Mouse (Mus musculus) midbrain, embryonic 12.5 days (tissue): ENCODE data around the gene Wnt3a. TPM values are rescaled to one million over a fixed set of nuclear protein-coding genes. Genes with fewer than 3 reads are reported as not detected.
A peak's percentile ranks its signal among the peaks of the same experiment; 100 is the strongest.

Experiments used
- ATAC-seq: fragments of 200-750 bp; cut with Nextera tagmentation; 2 replicates; pipeline ENCODE4 v1.8.0; 2017; ENCODE audit warnings: low read depth, moderate TSS enrichment, moderate library complexity; ENCODE audit not compliant: low FRiP score
- H3K27ac ChIP-seq: fragments of 300-500 bp; sonication (generic); replicated peaks from 2 replicates; pipeline ENCODE4 v1.5.1; 2016; ENCODE audit warnings: mild to moderate bottlenecking
- H3K27me3 ChIP-seq: fragments of 300-500 bp; sonication (generic); 2 replicates; pipeline ENCODE4 v1.6.1; 2016; ENCODE audit warnings: mild to moderate bottlenecking
- H3K36me3 ChIP-seq: fragments of 300-500 bp; sonication (generic); 2 replicates; pipeline ENCODE4 v1.6.1; 2016
- H3K4me1 ChIP-seq: fragments of 300-500 bp; sonication (generic); 2 replicates; pipeline ENCODE4 v1.6.1; 2016
- H3K4me2 ChIP-seq: fragments of 300-500 bp; sonication (generic); replicated peaks from 2 replicates; pipeline ENCODE4 v1.6.1; 2016; ENCODE audit warnings: mild to moderate bottlenecking, moderate library complexity
- H3K4me3 ChIP-seq: fragments of 300-500 bp; sonication (generic); 2 replicates; pipeline ENCODE4 v1.5.1; 2016; ENCODE audit warnings: mild to moderate bottlenecking
- H3K9ac ChIP-seq: fragments of 300-500 bp; sonication (generic); replicated peaks from 2 replicates; pipeline ENCODE4 v1.6.1; 2016; ENCODE audit warnings: mild to moderate bottlenecking, moderate library complexity
- H3K9me3 ChIP-seq: fragments of 300-500 bp; sonication (generic); 2 replicates; pipeline ENCODE4 v1.6.1; 2016; ENCODE audit warnings: mild to moderate bottlenecking
- WGBS: fragments of 180-500 bp; shearing (Covaris S2); methylation state at CpG from one replicate; pipeline ENCODE4 v1.1.7; 2016; 5-methylcytosine and 5-hydroxymethylcytosine counted together
- polyA plus RNA-seq: library from polyadenylated mRNA; unstranded; fragments of >200 nt; fragmentation: Nextera tagmentation; extraction: Ambion mirVana; gene quantifications from 2 replicates; pipeline ENCODE4 v1.2.1, GENCODE M21; 2016

Gene Wnt3a
- polyA plus RNA-seq, result 2.0 and 3.7 TPM in 2 replicates

DNA sequence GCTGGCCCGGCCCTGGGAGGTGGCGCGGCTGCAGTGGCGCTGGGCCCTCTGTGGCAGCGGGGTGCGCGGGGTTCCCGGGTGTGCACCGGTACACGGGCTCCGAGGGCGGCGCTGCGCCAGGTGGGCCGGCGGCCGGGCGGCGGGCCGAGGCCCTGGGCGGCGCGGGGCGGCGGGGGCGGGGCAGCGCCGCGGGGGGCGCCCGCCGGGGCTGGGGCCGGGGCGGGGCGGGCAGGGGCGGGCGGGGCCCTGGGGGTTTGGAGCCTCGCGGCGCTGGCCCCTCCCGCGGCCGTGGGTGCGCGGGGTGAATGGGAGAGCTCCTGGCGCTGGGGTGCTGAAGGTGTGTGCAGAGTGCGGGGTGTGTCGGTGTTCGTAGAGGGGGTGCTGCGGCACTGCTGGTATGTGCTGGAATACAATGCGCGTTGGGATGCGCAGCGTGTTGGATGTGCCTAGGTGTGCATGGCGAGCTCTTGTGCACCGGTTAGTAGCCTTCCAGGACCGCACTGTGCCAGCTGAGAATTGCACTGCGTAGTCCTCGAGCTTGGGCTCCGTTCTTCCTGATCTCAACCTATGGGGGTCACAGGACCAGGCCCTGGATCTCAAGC is at the start of gene Wnt3a:
Wnt3a (minus strand) TSS at position 51 of the 602 bp plus-strand sequence.
- Histone ChIP-seq H3K4me1 (peaks cover 16% of the 10 kb centered on the region; the same call in 1 of the 2 replicates), H3K27me3 (peaks cover 92% of the 10 kb centered on the region), H3K4me2 (peak within 1 kb of the TSS; percentile 47), H3K36me3 (no peaks in the 10 kb centered on the region), H3K4me3 (peak within 1 kb of the TSS; percentile 36), H3K27ac (no peak within 1 kb of the TSS), H3K9me3 (no peaks in the 10 kb centered on the region), H3K9ac (no peak within 1 kb of the TSS)
- WGBS, result under 1% methylated on average over 24 of the region's 60 CpGs
- no peak for ATAC-seq

DNA sequence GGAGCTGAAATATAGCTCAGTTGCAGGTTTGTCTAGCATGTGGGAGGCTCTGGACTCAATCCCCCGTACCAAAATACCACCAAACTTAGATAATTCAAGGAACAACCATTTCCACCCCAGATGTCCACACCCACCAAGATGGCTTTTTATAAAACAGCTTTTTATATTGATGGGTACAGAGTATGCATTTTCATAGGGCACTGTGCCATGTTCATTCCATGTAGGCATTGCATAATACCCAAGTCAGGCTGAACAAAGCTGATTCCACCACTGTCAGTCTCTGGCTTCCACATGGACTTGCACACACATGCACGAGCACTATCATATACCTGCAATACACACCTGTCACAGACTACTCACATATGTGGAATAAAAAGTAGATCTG is 48.2 kb upstream of the Wnt3a start:
- ATAC-seq, result no peak
- H3K4me3 ChIP-seq, result no peak overlapping the region
- 86% methylated on average over 2 of the region's 2 CpGs for WGBS
- no peaks in the 10 kb centered on the region for H3K36me3 ChIP-seq
- H3K27ac ChIP-seq, result no peak overlapping the region
- H3K9ac ChIP-seq, result no peak overlapping the region
- no peaks in the 10 kb centered on the region for H3K9me3 ChIP-seq
- H3K4me1 ChIP-seq, result 0 out of 2 replicates have a peak, but pooled peaks cover 5% of the 10 kb centered on the region
- no peaks in the 10 kb centered on the region; the same call in 1 of the 2 replicates for H3K27me3 ChIP-seq
- H3K4me2 ChIP-seq, result no peak overlapping the region

DNA sequence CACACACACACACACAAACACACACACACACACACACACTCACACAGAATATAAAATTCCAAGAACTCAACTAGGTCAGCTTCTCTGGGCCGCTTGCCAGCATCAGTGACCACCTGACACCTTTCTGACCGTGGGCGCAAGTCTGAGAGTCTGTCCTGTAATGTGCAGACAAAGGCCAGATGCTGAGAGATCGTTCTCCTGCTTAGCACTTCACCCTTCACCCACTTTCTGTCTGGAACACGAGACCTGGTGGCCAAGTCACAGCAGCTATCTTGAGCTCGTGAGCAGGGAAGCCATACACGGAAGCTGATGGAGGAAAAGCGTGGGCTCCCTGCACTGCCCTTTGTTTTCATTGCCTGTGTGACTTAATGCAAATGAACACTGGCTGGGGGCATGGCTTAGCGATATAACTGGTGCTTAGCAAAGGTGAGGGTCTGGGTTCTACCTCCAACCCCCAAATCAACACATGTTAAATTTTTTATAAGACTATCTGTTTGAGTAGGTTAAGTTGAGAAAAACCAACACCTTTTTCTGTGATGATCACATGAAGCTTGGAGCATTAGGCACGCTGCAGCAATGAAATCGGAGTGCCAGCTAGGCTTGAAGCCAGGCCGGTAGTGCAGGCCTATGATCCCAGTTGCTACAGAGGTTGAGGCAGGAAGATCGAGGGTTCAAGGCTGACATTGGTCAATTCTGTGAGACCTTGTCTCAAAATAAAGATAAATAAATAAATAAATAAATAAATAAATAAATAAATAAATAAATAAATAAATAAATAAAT is 47.6 kb upstream of the Wnt3a start:
- H3K27ac ChIP-seq, result no peak overlapping the region
- H3K4me1 ChIP-seq, result 0 out of 2 replicates have a peak, but pooled peaks cover 5% of the 10 kb centered on the region
- 71% methylated on average over 13 of the region's 13 CpGs for WGBS
- H3K9ac ChIP-seq, result no peak overlapping the region
- H3K9me3 ChIP-seq, result no peaks in the 10 kb centered on the region
- H3K4me3 ChIP-seq, result no peak overlapping the region
- no peak for ATAC-seq
- no peaks in the 10 kb centered on the region; the same call in 1 of the 2 replicates for H3K27me3 ChIP-seq
- H3K4me2 ChIP-seq, result no peak overlapping the region
- H3K36me3 ChIP-seq, result no peaks in the 10 kb centered on the region

DNA sequence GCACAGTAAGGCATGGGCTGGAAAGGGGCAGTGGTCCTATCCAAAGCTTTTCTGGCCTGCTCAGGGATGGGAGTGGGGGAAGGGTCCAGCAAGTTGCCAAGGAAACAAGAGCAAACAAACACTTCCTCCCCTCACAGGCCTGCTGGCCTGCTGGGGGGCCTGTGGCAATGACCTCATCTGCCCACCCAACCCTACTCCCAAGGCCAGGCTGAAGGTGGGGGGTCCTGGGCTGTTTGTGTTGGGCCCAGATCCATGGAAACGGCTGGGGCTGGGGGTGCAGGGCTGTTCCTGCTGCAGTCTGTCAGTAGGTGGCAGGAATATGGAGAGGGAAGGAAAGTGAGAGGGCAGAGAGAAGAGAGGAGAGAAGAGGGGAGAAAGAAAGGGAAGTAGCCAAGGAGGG is 45.8 kb upstream of the Wnt3a start:
- ATAC-seq, result no peak
- H3K4me1 ChIP-seq, result 0 out of 2 replicates have a peak, but pooled peaks cover 7% of the 10 kb centered on the region
- H3K4me2 ChIP-seq, result no peak overlapping the region
- no peak overlapping the region for H3K9ac ChIP-seq
- no peak overlapping the region for H3K27ac ChIP-seq
- WGBS, result 5% methylated on average over 1 of the region's 1 CpGs
- H3K27me3 ChIP-seq, result peaks cover 13% of the 10 kb centered on the region
- H3K9me3 ChIP-seq, result no peaks in the 10 kb centered on the region
- no peaks in the 10 kb centered on the region for H3K36me3 ChIP-seq
- H3K4me3 ChIP-seq, result no peak overlapping the region

DNA sequence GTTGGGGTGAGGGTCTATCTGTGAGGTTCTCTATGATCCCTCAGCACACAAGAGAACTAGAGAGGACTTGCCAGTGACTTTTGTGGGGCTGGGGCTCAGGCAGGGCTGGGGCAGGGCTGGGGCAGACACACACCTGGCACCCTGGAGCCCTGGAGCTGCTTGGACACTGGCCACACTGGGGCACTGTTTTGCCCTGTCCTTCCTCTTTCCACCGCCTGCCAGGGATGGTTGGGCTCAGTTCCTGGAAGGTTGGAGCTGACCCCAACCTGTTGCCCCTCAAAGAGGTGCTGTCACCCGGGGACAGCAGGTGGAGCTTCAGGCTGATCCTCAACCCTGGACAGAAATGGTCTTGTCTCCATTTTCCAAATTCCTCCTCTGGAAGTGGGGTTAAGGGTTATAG is 45.4 kb upstream of the Wnt3a start:
- 0 out of 2 replicates have a peak, but pooled peaks cover 8% of the 10 kb centered on the region for H3K4me1 ChIP-seq
- H3K27ac ChIP-seq, result no peak overlapping the region
- no peaks in the 10 kb centered on the region for H3K9me3 ChIP-seq
- peaks cover 18% of the 10 kb centered on the region for H3K27me3 ChIP-seq
- no peaks in the 10 kb centered on the region for H3K36me3 ChIP-seq
- no peak overlapping the region for H3K9ac ChIP-seq
- no peak overlapping the region for H3K4me2 ChIP-seq
- WGBS, result 55% methylated on average over 2 of the region's 2 CpGs
- H3K4me3 ChIP-seq, result no peak overlapping the region
- no peak for ATAC-seq

DNA sequence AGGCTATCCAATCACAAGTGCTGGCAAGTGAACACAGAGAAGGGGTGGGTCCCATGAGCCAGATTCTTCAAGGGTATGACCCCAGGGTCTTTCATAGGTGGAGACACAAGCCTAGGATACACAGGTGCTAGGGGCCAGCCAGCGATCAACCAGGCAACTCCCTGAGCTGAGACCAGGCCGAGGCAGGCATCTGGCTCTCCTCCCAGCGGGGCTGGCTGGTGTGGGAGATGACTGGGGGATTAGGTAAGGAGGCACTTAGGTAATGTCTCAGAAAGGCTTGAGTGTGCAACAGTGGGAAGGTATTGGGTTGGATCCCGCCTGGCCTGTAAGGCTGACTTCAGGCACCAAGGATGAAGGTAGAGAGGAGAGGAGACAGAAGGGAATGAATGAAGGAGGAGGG is 44.6 kb upstream of the Wnt3a start:
- H3K27ac ChIP-seq, result no peak overlapping the region
- no peak overlapping the region for H3K4me2 ChIP-seq
- peaks cover 21% of the 10 kb centered on the region for H3K27me3 ChIP-seq
- WGBS, result 82% methylated on average over 4 of the region's 4 CpGs
- ATAC-seq, result no peak
- H3K4me3 ChIP-seq, result no peak overlapping the region
- H3K4me1 ChIP-seq, result peaks cover 12% of the 10 kb centered on the region
- H3K36me3 ChIP-seq, result no peaks in the 10 kb centered on the region
- H3K9ac ChIP-seq, result no peak overlapping the region
- H3K9me3 ChIP-seq, result no peaks in the 10 kb centered on the region

DNA sequence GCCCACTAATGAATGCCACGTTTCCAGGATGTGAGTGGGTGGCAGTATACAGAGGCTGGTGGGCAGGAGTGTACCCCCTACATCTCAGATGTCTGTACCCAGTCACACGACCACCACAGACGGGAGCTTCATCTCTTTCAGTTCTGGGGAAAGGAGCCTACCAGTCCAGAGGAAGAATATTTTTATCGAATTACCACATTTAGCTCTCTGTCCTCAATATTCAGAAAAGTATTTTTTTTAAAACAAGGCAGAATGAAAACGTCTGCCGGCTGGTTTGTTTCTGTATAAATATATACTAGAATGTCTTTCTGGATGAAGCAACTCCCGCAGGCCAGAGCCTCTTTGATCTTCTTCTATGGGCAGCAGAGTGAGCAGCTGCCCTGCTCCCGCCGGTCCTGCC is 42.4 kb upstream of the Wnt3a start:
- Histone ChIP-seq H3K9ac (no peak overlapping the region), H3K27ac (no peak overlapping the region), H3K4me3 (no peak overlapping the region), H3K36me3 (no peaks in the 10 kb centered on the region), H3K27me3 (peaks cover 42% of the 10 kb centered on the region), H3K4me2 (no peak overlapping the region), H3K9me3 (no peaks in the 10 kb centered on the region), H3K4me1 (peaks cover 28% of the 10 kb centered on the region)
- ATAC-seq, result no peak
- WGBS, result 36% methylated on average over 9 of the region's 9 CpGs

DNA sequence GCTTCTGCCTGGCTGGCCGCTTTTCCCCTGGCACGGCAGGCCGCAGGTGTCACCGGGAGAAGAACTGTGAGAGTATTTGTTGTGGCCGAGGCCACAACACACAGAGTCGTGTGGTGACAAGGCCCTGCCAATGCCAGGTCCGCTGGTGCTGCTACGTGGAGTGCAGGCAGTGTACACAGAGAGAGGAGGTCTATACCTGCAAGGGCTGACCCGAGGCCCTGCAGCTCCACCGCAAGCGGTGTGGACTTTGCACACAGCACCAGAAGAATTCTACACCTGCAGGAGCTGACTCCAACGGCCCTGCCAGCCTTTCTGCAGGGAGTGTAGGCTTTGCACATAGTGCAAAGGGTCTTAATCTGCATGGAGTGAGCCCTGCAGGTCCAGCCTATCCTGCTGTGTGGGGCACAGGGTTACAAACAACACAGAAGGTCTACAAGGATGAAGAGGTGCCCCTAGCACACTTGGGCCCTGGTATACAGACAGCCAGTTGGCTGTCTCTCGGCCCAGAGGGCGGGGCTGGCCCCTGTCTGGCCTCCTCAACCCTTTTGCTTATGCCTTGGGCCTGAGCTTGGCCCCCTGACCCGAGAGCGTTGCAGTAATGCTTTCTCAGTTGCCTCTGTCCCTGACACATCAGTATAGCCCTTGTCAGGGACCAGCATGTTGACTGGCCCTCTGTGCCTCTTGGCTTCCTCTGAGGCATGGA is 40.8 kb upstream of the Wnt3a start:
- WGBS, result 82% methylated on average over 16 of the region's 16 CpGs
- Histone ChIP-seq H3K4me1 (peaks cover 26% of the 10 kb centered on the region), H3K4me3 (no peak overlapping the region), H3K9me3 (no peaks in the 10 kb centered on the region), H3K27me3 (peaks cover 46% of the 10 kb centered on the region), H3K36me3 (no peaks in the 10 kb centered on the region), H3K27ac (no peak overlapping the region), H3K9ac (no peak overlapping the region), H3K4me2 (no peak overlapping the region)
- no peak for ATAC-seq

DNA sequence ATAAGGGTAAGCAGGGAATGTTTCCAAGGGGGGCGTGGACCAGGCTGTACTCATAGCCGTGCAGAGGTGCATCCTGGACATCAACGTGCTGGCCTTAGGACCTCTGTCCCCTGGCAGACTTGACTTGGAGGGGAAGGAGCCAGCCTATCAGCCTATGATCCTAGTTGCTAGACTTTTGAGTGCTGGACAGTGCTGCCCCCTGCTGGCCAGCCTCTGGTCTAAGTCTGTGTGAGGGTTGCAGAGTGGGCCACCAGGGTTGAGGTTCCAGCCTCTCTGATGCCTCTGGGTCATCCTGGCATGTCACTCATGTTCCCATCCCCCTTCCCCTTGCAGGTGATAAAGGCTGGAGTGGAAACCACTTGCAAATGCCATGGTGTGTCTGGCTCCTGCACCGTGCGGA is 40.0 kb upstream of the Wnt3a start:
- Histone ChIP-seq H3K9ac (no peak overlapping the region), H3K36me3 (no peaks in the 10 kb centered on the region), H3K4me3 (no peak overlapping the region), H3K9me3 (no peaks in the 10 kb centered on the region), H3K27ac (0 out of 2 replicates have a peak overlapping the region, but pooled peaks have one; percentile 70), H3K4me2 (no peak overlapping the region), H3K4me1 (peaks cover 23% of the 10 kb centered on the region), H3K27me3 (peaks cover 46% of the 10 kb centered on the region)
- WGBS, result 28% methylated on average over 5 of the region's 5 CpGs
- 0 out of 2 replicates have a peak, but pooled peaks have one; percentile 45 for ATAC-seq

DNA sequence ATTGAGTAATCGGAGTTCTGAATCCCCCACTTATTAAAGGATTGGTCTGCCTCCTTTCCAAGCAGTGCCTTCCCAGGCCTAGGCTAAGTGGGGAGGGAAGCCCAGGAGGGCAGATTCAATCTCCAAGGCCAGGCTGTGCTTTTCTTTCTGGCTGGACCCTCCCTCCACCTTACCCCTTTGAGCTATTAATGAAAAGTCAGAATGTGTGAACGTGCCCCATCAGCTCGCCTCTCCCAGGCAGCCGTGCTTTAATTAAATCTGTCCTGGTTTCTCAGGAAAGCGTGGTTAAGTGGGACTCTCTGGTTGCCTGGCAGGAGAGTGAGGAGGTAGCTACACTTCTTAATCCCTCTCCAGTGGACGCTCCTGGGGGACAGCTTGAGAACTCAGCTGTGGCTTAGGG is 39.1 kb upstream of the Wnt3a start:
- Histone ChIP-seq H3K4me2 (no peak overlapping the region), H3K27ac (peak overlapping the region; percentile 70), H3K4me1 (peaks cover 23% of the 10 kb centered on the region), H3K9ac (no peak overlapping the region), H3K27me3 (peaks cover 46% of the 10 kb centered on the region), H3K9me3 (no peaks in the 10 kb centered on the region), H3K4me3 (no peak overlapping the region), H3K36me3 (no peaks in the 10 kb centered on the region)
- 0 out of 2 replicates have a peak, but pooled peaks have one; percentile 35 for ATAC-seq
- WGBS, result 6% methylated on average over 6 of the region's 6 CpGs

DNA sequence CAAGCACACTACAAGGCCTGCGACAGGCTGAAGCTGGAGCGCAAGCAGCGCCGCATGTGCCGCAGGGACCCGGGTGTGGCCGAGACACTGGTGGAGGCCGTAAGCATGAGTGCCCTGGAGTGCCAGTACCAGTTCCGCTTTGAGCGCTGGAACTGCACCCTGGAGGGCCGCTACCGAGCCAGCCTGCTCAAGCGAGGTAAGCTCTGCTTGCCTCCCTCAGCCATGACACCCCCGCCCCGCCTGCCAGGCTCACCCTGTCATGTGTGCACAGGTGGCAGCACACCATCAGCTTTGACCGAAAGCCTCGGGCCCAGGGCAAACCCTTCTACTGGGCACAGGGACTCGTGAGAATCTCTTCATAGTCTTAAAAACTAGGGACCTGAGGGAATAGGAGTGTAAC is 37.1 kb upstream of the Wnt3a start:
- Histone ChIP-seq H3K27me3 (peaks cover 47% of the 10 kb centered on the region), H3K9ac (no peak overlapping the region), H3K4me1 (peaks cover 23% of the 10 kb centered on the region), H3K9me3 (no peaks in the 10 kb centered on the region), H3K27ac (0 out of 2 replicates have a peak overlapping the region, but pooled peaks have one; percentile 1), H3K4me2 (no peak overlapping the region), H3K36me3 (no peaks in the 10 kb centered on the region), H3K4me3 (no peak overlapping the region)
- no peak for ATAC-seq
- WGBS, result 85% methylated on average over 18 of the region's 18 CpGs

DNA sequence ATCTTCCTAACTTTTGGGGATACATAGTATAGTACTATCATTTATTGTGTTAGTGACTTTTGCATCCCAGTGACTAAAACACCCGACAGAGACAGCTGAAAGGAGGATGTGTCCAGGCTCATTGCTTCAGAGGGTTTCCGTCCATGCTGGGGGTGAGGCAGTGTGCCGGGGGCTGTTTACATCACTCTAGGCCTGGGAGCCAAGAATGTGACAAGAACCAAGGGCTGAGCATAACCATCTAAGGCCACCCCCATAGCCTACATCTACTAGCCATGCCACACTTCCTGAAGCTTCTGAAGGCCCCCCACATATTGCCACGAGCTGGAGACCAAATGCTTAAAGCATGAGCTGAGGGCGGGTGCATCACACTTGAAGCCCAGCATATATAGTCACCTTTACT is 34.2 kb upstream of the Wnt3a start:
- 75% methylated on average over 5 of the region's 5 CpGs for WGBS
- H3K9ac ChIP-seq, result no peak overlapping the region
- peaks cover 12% of the 10 kb centered on the region for H3K4me1 ChIP-seq
- no peaks in the 10 kb centered on the region for H3K36me3 ChIP-seq
- no peak overlapping the region for H3K4me2 ChIP-seq
- no peak overlapping the region for H3K27ac ChIP-seq
- H3K9me3 ChIP-seq, result no peaks in the 10 kb centered on the region
- ATAC-seq, result no peak
- no peak overlapping the region for H3K4me3 ChIP-seq
- H3K27me3 ChIP-seq, result peaks cover 31% of the 10 kb centered on the region
